Mouse (Mus musculus): ENCODE data around the gene Kazn.

DNA sequence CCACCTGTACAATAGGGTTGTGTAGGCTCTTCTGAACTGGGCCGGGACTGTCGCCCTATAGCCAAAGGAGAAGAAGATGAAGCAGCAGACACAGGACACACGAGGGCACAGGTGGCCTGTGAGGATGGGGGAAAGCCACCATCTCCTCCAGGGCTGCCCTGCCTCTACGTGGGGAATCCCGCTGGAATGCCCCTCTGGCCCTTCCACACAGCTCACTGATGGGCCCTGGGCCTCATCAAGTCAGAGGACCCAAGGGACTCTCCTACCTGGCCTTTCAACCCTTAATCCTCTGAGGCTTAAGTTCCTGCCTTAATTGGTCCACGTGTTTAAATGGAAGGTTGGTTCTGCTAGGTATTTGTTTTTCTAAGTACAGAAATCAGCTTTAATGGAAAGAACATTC lies 95.9 kb downstream of the Kazn start:
- TF ChIP-seq GATA1 (IDR thresholded peaks at IDR 0.05; ENCODE audit: borderline replicate concordance, low read length): no peak
- no peak for TF ChIP-seq FLI1 (IDR thresholded peaks at IDR 0.05; ENCODE audit: low read length)

Measured in megakaryocyte, embryonic 14.5 days (primary cell).